Mouse (Mus musculus): ENCODE results near the gene Ppfibp1.

Gene Ppfibp1

GRCm38 (mm10) chr6:146961832-146962481 lies 73.7 kb downstream of the Ppfibp1 start:
- peak in 1 of 2 experiments; percentile 41 for DNase-seq

- no peak for DNase-seq
Observed at GRCm38 (mm10) chr6:146963396-146964150, 75.3 kb downstream of the Ppfibp1 start.

- DNase-seq = no peak
Observed at GRCm38 (mm10) chr6:146965139-146965772, 77.0 kb downstream of the Ppfibp1 start.

- no peak for DNase-seq
Observed at GRCm38 (mm10) chr6:146966446-146967019, 78.2 kb downstream of the Ppfibp1 start.

- no peak for DNase-seq
Observed at GRCm38 (mm10) chr6:146967836-146968235, 79.5 kb downstream of the Ppfibp1 start.

GRCm38 (mm10) chr6:146970811-146971210 lies 82.5 kb downstream of the Ppfibp1 start:
- no peak for DNase-seq

- no peak for DNase-seq
Observed at GRCm38 (mm10) chr6:146971366-146971765, 83.1 kb downstream of the Ppfibp1 start.

- no peak for DNase-seq
Observed at GRCm38 (mm10) chr6:146972009-146972408, 83.7 kb downstream of the Ppfibp1 start.

GRCm38 (mm10) chr6:146972740-146973139 lies 84.5 kb downstream of the Ppfibp1 start:
- DNase-seq = no peak

GRCm38 (mm10) chr6:146973406-146973805 lies 85.1 kb downstream of the Ppfibp1 start:
- no peak for DNase-seq

GRCm38 (mm10) chr6:146973830-146974229 lies 85.5 kb downstream of the Ppfibp1 start:
- no peak for DNase-seq

GRCm38 (mm10) chr6:146976446-146976845 lies 88.2 kb downstream of the Ppfibp1 start:
- DNase-seq = peak in 1 of 2 experiments; percentile 26

GRCm38 (mm10) chr6:146978691-146979114 lies 90.4 kb downstream of the Ppfibp1 start:
- peak; percentile 35 to 48 for DNase-seq

- peak; percentile 56 to 77 for DNase-seq
Observed at GRCm38 (mm10) chr6:146979115-146979744, 90.9 kb downstream of the Ppfibp1 start.

- DNase-seq = peak in 1 of 2 experiments; percentile 57
Observed at GRCm38 (mm10) chr6:146979953-146980352, 91.7 kb downstream of the Ppfibp1 start.

GRCm38 (mm10) chr6:146981249-146981835 lies 93.1 kb downstream of the Ppfibp1 start:
- no peak for DNase-seq

- DNase-seq = no peak
Observed at GRCm38 (mm10) chr6:146984569-146984968, 96.3 kb downstream of the Ppfibp1 start.

- DNase-seq = peak; percentile 29 to 67
Observed at GRCm38 (mm10) chr6:146994236-146994635, 105.9 kb downstream of the Ppfibp1 start.

GRCm38 (mm10) chr6:146995391-146995790 lies 107.1 kb downstream of the Ppfibp1 start:
- DNase-seq = no peak

- no peak for DNase-seq
Observed at GRCm38 (mm10) chr6:146995878-146996277, 107.6 kb downstream of the Ppfibp1 start.

- no peak for DNase-seq
Observed at GRCm38 (mm10) chr6:146997006-146997405, 108.7 kb downstream of the Ppfibp1 start.

GRCm38 (mm10) chr6:146998710-146999109 lies 110.4 kb downstream of the Ppfibp1 start:
- DNase-seq = no peak
